Mouse (Mus musculus): ENCODE data around the gene Ifih1.

- TF ChIP-seq FOSL1 (IDR thresholded peaks at IDR 0.05; ENCODE audit: insufficient read depth, low read length, poor library complexity, severe bottlenecking): no peak
- TF ChIP-seq CTCF (IDR thresholded peaks at IDR 0.05; ENCODE audit: control insufficient read depth, insufficient read depth, insufficient read length): no peak
- TF ChIP-seq MAX (IDR thresholded peaks at IDR 0.05): no peak
- no peak for TF ChIP-seq CEBPB (IDR thresholded peaks at IDR 0.05; ENCODE audit: low read depth)
- no peak for TF ChIP-seq USF1 (IDR thresholded peaks at IDR 0.05; ENCODE audit: low read depth)
- TF ChIP-seq MYOG (IDR thresholded peaks at IDR 0.05; ENCODE audit: control insufficient read depth, extremely low read depth, insufficient read length): no peak
Measured at GRCm38 (mm10) chr2:62670767-62671166, 24.7 kb upstream of the Ifih1 start.
